Mouse (Mus musculus): ENCODE measurements around the gene Eva1c. TPM values are rescaled to one million over a fixed set of nuclear protein-coding genes. Genes with fewer than 3 reads are reported as not detected.

Eva1c gene
- total and polyA plus RNA-seq, 2 experiments from 2014 or later = 1.7 to 11.4 TPM

GRCm38 (mm10) chr16:90845038-90845437 lies 18.5 kb downstream of the Eva1c start:
- H3K9ac ChIP-seq (replicated peaks; ENCODE audit: low read depth, low read length) = no peak overlapping the region
- ATAC-seq (ENCODE audit: insufficient read depth, low read depth) = peak; percentile 87
- H3K4me3 ChIP-seq (ENCODE audit: low read depth, low read length) = no peak overlapping the region
- WGBS = 22% methylated on average over 6 of the region's 6 CpGs
- H3K36me3 ChIP-seq (replicated peaks; ENCODE audit: control insufficient read depth, insufficient read depth, low read length) = no peaks in the 10 kb centered on the region
- peak; percentile 79 for DNase-seq (ENCODE audit: low spot score)
- peaks cover 17% of the 10 kb centered on the region for H3K4me1 ChIP-seq (ENCODE audit: control insufficient read depth, insufficient read depth)
- H3K27me3 ChIP-seq (ENCODE audit: control insufficient read depth, insufficient read depth, low read length) = no peaks in the 10 kb centered on the region
- 0 out of 2 replicates have a peak overlapping the region, but pooled peaks have one; percentile 13 for H3K4me2 ChIP-seq (ENCODE audit: low read depth, low read length)
- H3K27ac ChIP-seq (ENCODE audit: low read depth) = peak overlapping the region; percentile 44; the same call in 1 of the 2 replicates
- H3K9me3 ChIP-seq (replicated peaks; ENCODE audit: control insufficient read depth, low read length) = no peaks in the 10 kb centered on the region
- TF ChIP-seq CTCF (IDR thresholded peaks at IDR 0.05; ENCODE audit: low read depth) = no peak
- no peak for TF ChIP-seq EP300 (IDR thresholded peaks at IDR 0.05; ENCODE audit: low read depth)

- no peak overlapping the region for H3K4me2 ChIP-seq (ENCODE audit: low read depth, low read length)
- WGBS = 85% methylated on average over 13 of the region's 13 CpGs
- no peaks in the 10 kb centered on the region for H3K9me3 ChIP-seq (replicated peaks; ENCODE audit: control insufficient read depth, low read length)
- no peaks in the 10 kb centered on the region for H3K27me3 ChIP-seq (ENCODE audit: control insufficient read depth, insufficient read depth, low read length)
- no peak overlapping the region for H3K4me3 ChIP-seq (ENCODE audit: low read depth, low read length)
- no peak overlapping the region for H3K9ac ChIP-seq (replicated peaks; ENCODE audit: low read depth, low read length)
- ATAC-seq (ENCODE audit: insufficient read depth, low read depth) (no peak), DNase-seq (ENCODE audit: low spot score) (no peak)
- H3K36me3 ChIP-seq (replicated peaks; ENCODE audit: control insufficient read depth, insufficient read depth, low read length) = no peaks in the 10 kb centered on the region
- no peak overlapping the region; the same call in 1 of the 2 replicates for H3K27ac ChIP-seq (ENCODE audit: low read depth)
- TF ChIP-seq EP300 (IDR thresholded peaks at IDR 0.05; ENCODE audit: low read depth) (no peak), CTCF (IDR thresholded peaks at IDR 0.05; ENCODE audit: low read depth) (no peak)
- H3K4me1 ChIP-seq (ENCODE audit: control insufficient read depth, insufficient read depth) = peaks cover 17% of the 10 kb centered on the region
Measured at GRCm38 (mm10) chr16:90845591-90845990, 19.1 kb downstream of the Eva1c start.

GRCm38 (mm10) chr16:90848697-90849096 lies 22.2 kb downstream of the Eva1c start:
- H3K4me3 ChIP-seq (ENCODE audit: low read depth, low read length) = no peak overlapping the region
- WGBS = 68% methylated on average over 7 of the region's 7 CpGs
- no peak overlapping the region for H3K27ac ChIP-seq (ENCODE audit: low read depth)
- no peak for DNase-seq (ENCODE audit: low spot score)
- peaks cover 17% of the 10 kb centered on the region for H3K4me1 ChIP-seq (ENCODE audit: control insufficient read depth, insufficient read depth)
- no peaks in the 10 kb centered on the region for H3K36me3 ChIP-seq (replicated peaks; ENCODE audit: control insufficient read depth, insufficient read depth, low read length)
- TF ChIP-seq EP300 (IDR thresholded peaks at IDR 0.05; ENCODE audit: low read depth) (no peak), CTCF (IDR thresholded peaks at IDR 0.05; ENCODE audit: low read depth) (no peak)
- no peak overlapping the region for H3K4me2 ChIP-seq (ENCODE audit: low read depth, low read length)
- H3K27me3 ChIP-seq (ENCODE audit: control insufficient read depth, insufficient read depth, low read length) = no peaks in the 10 kb centered on the region
- H3K9ac ChIP-seq (replicated peaks; ENCODE audit: low read depth, low read length) = no peak overlapping the region
- ATAC-seq (ENCODE audit: insufficient read depth, low read depth) = no peak
- H3K9me3 ChIP-seq (replicated peaks; ENCODE audit: control insufficient read depth, low read length) = no peaks in the 10 kb centered on the region

GRCm38 (mm10) chr16:90849262-90849661 lies 22.7 kb downstream of the Eva1c start:
- DNase-seq (ENCODE audit: low spot score) (no peak), ATAC-seq (ENCODE audit: insufficient read depth, low read depth) (no peak)
- Histone ChIP-seq H3K4me2 (ENCODE audit: low read depth, low read length) (no peak overlapping the region), H3K9me3 (replicated peaks; ENCODE audit: control insufficient read depth, low read length) (no peaks in the 10 kb centered on the region), H3K27ac (ENCODE audit: low read depth) (no peak overlapping the region), H3K4me3 (ENCODE audit: low read depth, low read length) (no peak overlapping the region), H3K36me3 (replicated peaks; ENCODE audit: control insufficient read depth, insufficient read depth, low read length) (no peaks in the 10 kb centered on the region), H3K9ac (replicated peaks; ENCODE audit: low read depth, low read length) (no peak overlapping the region), H3K4me1 (ENCODE audit: control insufficient read depth, insufficient read depth) (peaks cover 16% of the 10 kb centered on the region), H3K27me3 (ENCODE audit: control insufficient read depth, insufficient read depth, low read length) (no peaks in the 10 kb centered on the region)
- WGBS = 52% methylated on average over 12 of the region's 12 CpGs
- no peak for TF ChIP-seq CTCF (IDR thresholded peaks at IDR 0.05; ENCODE audit: low read depth)
- no peak for TF ChIP-seq EP300 (IDR thresholded peaks at IDR 0.05; ENCODE audit: low read depth)

- Histone ChIP-seq H3K4me2 (ENCODE audit: low read depth, low read length) (no peak overlapping the region), H3K27me3 (ENCODE audit: control insufficient read depth, insufficient read depth, low read length) (no peaks in the 10 kb centered on the region), H3K4me1 (ENCODE audit: control insufficient read depth, insufficient read depth) (peaks cover 8% of the 10 kb centered on the region; the same call in 1 of the 2 replicates), H3K36me3 (replicated peaks; ENCODE audit: control insufficient read depth, insufficient read depth, low read length) (no peaks in the 10 kb centered on the region), H3K9ac (replicated peaks; ENCODE audit: low read depth, low read length) (no peak overlapping the region), H3K4me3 (ENCODE audit: low read depth, low read length) (no peak overlapping the region), H3K9me3 (replicated peaks; ENCODE audit: control insufficient read depth, low read length) (no peaks in the 10 kb centered on the region), H3K27ac (ENCODE audit: low read depth) (no peak overlapping the region)
- no peak for TF ChIP-seq EP300 (IDR thresholded peaks at IDR 0.05; ENCODE audit: low read depth)
- no peak for TF ChIP-seq CTCF (IDR thresholded peaks at IDR 0.05; ENCODE audit: low read depth)
- DNase-seq (ENCODE audit: low spot score) (no peak), ATAC-seq (ENCODE audit: insufficient read depth, low read depth) (no peak)
- 81% methylated on average over 7 of the region's 7 CpGs for WGBS
Measured at GRCm38 (mm10) chr16:90850881-90851280, 24.4 kb downstream of the Eva1c start.
